Mouse (Mus musculus): ENCODE results near the gene Tfpi2. TPM values are rescaled to one million over a fixed set of nuclear protein-coding genes. Genes with fewer than 3 reads are reported as not detected.

Tfpi2 gene
- 5.8 and 8.1 TPM in 2 replicates for polyA plus RNA-seq (2015; fragmentation: Nextera tagmentation; extraction: Ambion mirVana)

GRCm38 (mm10) chr6:3988750-3989149 is at the start of gene Tfpi2:
TSS of gene Tfpi2 (minus strand) at chr6:3988919.

GRCm38 (mm10) chr6:4003890-4004306 is 15.2 kb upstream of the Tfpi2 start, which contains the start of gene Gng11:
TSS of gene Gng11 (plus strand) at chr6:4003904.

GRCm38 (mm10) chr6:3993492-3993891 is 4.8 kb upstream of the Tfpi2 start, which contains the start of gene Gngt1:
TSS of gene Gngt1 (plus strand) at chr6:3993792.

Other genes starting within 250 kb of the Tfpi2 start
- 1.3 and 2.4 TPM in 2 replicates for gene Calcr, start 224.2 kb downstream of the Tfpi2 start, polyA plus RNA-seq (2015; fragmentation: Nextera tagmentation; extraction: Ambion mirVana)
- not detected in 2 replicates for gene Gngt1, start 4.9 kb upstream of the Tfpi2 start, polyA plus RNA-seq (2015; fragmentation: Nextera tagmentation; extraction: Ambion mirVana)
- gene Gng11, start 15.0 kb upstream of the Tfpi2 start, polyA plus RNA-seq (2015; fragmentation: Nextera tagmentation; extraction: Ambion mirVana) = 88.6 and 105 TPM in 2 replicates
- 49.2 and 49.3 TPM in 2 replicates for gene Bet1, start 98.1 kb upstream of the Tfpi2 start, polyA plus RNA-seq (2015; fragmentation: Nextera tagmentation; extraction: Ambion mirVana)